Mouse (Mus musculus) adrenal gland, postnatal 14 days (tissue): Measurements from ENCODE around the gene Slc2a3. TPM values are rescaled to one million over a fixed set of nuclear protein-coding genes. Genes with fewer than 3 reads are reported as not detected.
"Not testable (repeated sequence)": the region's sequence is repeated elsewhere in the genome, so short reads cannot be mapped to it uniquely, and the experiment has no call there.

ENCODE experiments used
- DNase-seq: peaks from one replicate; pipeline ENCODE4 v3.0.0; 2021; ENCODE audit warnings: mixed read lengths
- total RNA-seq: library from RNA; stranded (reverse); gene quantifications from 2 replicates; pipeline ENCODE4 v1.2.3, GENCODE M21; 2021

Slc2a3 gene
- total RNA-seq, 1 experiment from 2014 or later, result 8.5 TPM

- peak; percentile 59 for DNase-seq
Observed at GRCm38 (mm10) chr6:122764446-122765297, 36.8 kb downstream of the Slc2a3 start.

GRCm38 (mm10) chr6:122763844-122764445 lies 37.5 kb downstream of the Slc2a3 start:
- DNase-seq, result no peak

- DNase-seq, result no peak
Observed at GRCm38 (mm10) chr6:122762952-122763700, 38.3 kb downstream of the Slc2a3 start.

- DNase-seq, result no peak
Observed at GRCm38 (mm10) chr6:122762480-122762879, 39.0 kb downstream of the Slc2a3 start.

GRCm38 (mm10) chr6:122761901-122762300 lies 39.5 kb downstream of the Slc2a3 start:
- no peak for DNase-seq

- peak; percentile 52 for DNase-seq
Observed at GRCm38 (mm10) chr6:122761011-122761599, 40.3 kb downstream of the Slc2a3 start.

- peak; percentile 54 for DNase-seq
Observed at GRCm38 (mm10) chr6:122758732-122759131, 42.7 kb downstream of the Slc2a3 start.

GRCm38 (mm10) chr6:122755913-122756312 lies 45.5 kb downstream of the Slc2a3 start:
- DNase-seq, result no peak

- DNase-seq, result no peak
Observed at GRCm38 (mm10) chr6:122750579-122750978, 50.9 kb downstream of the Slc2a3 start.

GRCm38 (mm10) chr6:122744505-122745249 lies 56.8 kb downstream of the Slc2a3 start:
- DNase-seq, result no peak

- DNase-seq, result no peak
Observed at GRCm38 (mm10) chr6:122743353-122743752, 58.1 kb downstream of the Slc2a3 start.

GRCm38 (mm10) chr6:122742228-122742899 lies 59.1 kb downstream of the Slc2a3 start:
- peak; percentile 12 for DNase-seq

- no peak for DNase-seq
Observed at GRCm38 (mm10) chr6:122741460-122742227, 59.8 kb downstream of the Slc2a3 start.

GRCm38 (mm10) chr6:122739952-122740351 lies 61.5 kb downstream of the Slc2a3 start:
- peak; percentile 83 for DNase-seq

- DNase-seq, result peak; percentile 80
Observed at GRCm38 (mm10) chr6:122719942-122720341, 81.5 kb downstream of the Slc2a3 start.

- not testable (repeated sequence) for DNase-seq
Observed at GRCm38 (mm10) chr6:122718224-122718623, 83.2 kb downstream of the Slc2a3 start.

GRCm38 (mm10) chr6:122715886-122716285 lies 85.6 kb downstream of the Slc2a3 start:
- DNase-seq, result no peak

- DNase-seq, result no peak
Observed at GRCm38 (mm10) chr6:122714707-122715365, 86.6 kb downstream of the Slc2a3 start.

GRCm38 (mm10) chr6:122713116-122713515 lies 88.3 kb downstream of the Slc2a3 start:
- peak; percentile 12 for DNase-seq

GRCm38 (mm10) chr6:122711455-122711854 lies 90.0 kb downstream of the Slc2a3 start:
- no peak for DNase-seq
